Mouse (Mus musculus) layer of hippocampus, adult 18-20 months (tissue): Measurements from ENCODE around the gene Sh3glb2. TPM values are rescaled to one million over a fixed set of nuclear protein-coding genes. Genes with fewer than 3 reads are reported as not detected.
A peak's percentile ranks its signal among the peaks of the same experiment; 100 is the strongest.

ENCODE experiments used
- DNase-seq, 2 experiments: peaks; one replicate each; pipeline ENCODE4 v3.0.0; 2022; ENCODE audit warnings: low spot score in 2 of 2
- total RNA-seq, 2 experiments: library from RNA; stranded (reverse); gene quantifications; 2 replicates each; pipeline ENCODE4 v1.2.3; 2021

Sh3glb2 gene
- total RNA-seq, 2 experiments from 2014 or later, result 274 to 286 TPM

DNA sequence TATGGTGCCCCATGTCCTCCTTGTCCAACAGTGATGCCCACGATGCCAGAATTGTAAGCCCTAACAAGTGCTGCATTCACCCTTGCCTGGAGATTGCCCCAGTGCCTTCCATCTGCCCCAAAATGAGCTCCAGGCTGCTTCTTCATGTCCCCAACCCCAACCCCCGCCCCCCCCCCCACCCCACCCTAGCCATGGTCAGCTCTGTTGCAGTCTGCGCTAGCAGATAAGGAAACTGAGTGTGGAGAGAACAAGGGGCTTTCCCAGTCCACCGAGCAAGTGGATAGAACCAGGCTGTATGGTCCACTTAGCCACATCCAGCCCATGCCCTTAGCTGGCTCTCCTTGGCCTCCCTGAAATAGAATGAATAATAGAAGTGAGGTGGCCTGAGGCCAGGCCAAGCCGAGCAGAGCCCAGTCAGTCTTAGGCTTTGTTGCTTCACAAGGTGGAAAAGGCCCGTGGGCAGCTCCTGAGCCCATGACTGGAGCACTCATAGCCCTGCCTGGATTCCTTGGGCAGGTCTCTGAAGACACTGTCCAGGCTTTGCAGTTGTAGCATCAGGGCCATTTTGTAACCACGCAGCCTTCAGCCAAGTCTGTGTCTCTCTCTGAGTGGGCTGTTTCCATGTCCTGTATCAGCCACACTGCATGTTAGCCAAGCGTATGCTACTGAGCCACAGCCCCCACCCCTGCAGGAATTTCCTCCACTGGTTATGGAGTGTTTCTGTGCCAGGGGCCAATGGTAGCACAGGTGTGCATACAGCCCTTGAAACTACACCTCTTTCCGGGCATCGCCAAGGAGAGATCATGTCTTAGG lies 21.6 kb upstream of the Sh3glb2 start:
- no peak for DNase-seq

DNA sequence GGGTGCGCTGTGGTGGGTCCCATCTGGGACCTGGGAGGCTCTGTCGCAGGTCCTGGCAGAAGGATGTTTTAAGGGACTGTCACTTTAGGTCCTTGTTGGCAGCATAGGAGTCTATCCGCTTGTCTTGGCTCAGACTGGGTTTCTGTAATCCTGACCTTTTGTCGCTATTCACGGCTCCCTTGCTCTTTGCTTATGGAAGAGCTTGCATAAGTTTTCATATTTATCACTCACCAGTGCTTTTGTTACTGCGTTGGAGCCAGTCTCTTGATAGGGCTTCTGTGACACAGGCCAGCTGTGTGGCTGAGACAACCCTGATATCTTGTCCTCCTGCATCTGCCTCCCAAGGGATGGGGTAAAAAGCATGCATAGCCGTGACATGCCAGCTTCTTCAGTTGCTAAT lies 20.2 kb upstream of the Sh3glb2 start:
- DNase-seq, result no peak

DNA sequence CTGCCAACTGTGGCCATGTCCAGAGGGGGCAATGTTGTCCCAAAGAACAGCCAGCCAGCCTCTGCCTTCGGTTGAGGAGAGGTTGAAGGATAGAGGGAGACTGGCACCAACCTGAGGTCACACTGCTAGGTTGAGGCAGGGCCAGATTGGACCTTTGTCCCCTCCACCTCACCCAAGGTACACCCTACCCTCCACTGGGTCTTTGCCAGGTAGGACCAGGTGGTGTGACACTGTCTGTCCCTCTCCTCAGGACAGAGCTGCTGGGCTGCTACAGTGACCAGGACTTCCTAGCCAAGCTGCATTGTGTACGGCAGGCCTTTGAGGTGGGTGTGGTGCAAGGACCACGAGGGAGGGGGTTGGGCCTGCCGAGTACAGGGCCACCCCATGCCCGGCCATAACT lies 18.6 kb upstream of the Sh3glb2 start:
- no peak for DNase-seq

DNA sequence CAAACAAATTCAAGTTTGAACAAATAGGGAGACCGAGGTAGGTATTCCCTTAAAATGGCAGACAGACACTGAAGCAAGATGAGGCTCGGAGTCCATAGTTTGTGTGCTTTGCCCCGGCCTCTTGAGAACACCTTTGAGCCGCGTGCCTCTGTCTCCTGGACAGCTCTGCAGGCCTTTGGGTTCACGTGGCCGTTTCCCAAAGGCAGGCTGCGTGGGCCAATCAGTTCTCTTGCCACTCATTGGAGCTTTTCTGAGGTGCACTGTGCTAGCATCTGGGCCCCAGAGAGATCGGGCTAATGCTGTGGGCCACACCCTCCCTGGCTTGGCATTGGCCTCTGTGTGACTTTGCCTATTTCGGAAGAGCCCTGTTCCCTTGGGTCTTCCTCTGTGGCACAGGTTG lies 16.8 kb upstream of the Sh3glb2 start:
- DNase-seq, result no peak

DNA sequence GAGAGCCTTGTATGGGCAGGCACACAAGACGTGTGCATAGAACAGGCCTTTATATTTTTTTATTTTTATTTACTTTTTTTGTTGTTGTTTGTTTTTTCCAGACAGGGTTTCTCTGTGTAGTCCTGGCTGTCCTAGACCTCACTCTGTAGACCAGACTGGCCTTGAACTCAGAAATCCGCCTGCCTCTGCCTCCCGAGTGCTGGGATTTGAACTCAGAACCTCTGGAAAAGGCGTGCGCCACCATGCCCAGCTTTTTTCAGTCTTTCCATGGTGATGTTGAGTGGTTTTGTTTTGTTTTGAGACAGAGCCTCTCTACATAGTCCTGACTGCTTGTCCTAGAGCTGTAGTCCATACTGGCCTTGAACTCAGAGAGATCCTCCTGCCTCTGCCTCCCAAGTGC lies 13.6 kb upstream of the Sh3glb2 start:
- DNase-seq, result no peak

DNA sequence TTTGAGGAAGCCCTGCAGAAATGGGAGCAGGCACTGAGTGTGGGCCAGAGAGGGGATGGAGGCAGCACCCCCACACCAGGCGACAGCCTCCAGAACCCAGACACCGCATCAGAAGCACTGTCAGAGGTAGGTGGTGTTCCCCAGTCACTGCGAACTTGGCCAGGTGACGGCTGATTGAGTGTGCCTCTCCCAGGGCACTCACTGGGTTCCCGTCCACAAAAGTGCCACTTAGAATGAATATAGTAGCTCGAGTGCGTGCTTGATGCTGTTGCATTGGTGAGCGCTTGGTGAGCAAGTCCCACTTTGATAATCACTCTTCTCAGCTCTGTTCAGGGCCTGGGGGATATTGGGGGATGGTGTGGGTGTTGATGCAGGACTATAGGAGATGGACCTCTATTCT lies 12.4 kb upstream of the Sh3glb2 start:
- no peak for DNase-seq

DNA sequence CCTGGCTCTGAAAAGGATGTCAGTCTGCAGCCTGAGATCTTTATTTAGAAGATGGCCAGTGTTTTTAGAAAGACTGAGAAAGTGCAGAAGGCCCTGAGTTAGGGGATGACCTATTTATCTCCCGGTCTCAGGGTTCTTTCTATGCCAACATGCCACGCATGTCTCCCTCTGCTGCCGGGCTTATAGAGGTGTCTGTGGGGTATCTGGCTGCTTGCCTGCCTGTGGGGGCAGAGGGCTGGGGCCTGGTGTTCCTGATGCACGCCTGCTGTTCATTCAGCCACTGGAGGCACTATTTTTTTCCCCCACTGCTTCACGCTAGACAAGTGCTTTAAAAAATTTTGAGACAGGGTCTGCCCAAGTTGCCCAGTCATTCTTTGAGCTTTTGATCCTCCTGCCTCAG lies 7.1 kb upstream of the Sh3glb2 start:
- no peak for DNase-seq

DNA sequence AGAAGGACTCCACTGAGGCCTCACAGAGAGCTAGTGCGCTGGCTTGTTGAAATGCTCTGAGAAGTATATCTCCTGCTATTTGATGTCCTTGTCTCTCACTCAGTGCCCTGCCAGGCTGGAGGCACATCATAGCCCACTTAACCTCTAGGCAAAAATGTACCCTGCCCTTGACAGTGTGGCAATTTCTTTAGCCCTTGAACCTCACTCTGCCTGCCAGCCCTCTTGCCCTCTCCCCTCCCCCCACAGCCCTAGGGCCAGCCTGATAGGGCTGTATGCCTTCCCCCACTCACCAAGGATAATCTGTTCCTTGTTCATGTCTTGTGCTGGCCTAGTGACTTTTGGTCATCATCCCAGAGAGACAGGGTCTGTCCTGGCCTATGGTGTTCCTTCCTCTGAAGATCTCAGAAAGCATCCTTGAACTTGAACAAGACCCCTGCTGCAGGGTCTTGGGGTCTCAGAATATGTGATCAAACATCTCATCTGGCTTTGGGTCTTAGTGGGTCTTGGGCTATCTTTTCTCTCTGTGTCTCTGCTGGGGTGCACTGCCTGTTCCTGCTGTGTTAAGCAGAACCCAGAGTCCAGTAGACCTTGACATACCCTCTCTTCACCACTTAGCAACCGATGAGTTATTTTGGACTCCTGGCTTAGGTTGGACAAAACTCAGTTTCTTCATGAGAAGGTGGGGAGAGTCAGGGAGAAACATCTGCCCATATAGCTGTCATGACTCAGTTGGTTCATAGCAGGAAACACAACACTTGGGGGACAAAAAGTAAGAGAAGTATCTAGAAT lies 6.3 kb upstream of the Sh3glb2 start:
- no peak for DNase-seq

DNA sequence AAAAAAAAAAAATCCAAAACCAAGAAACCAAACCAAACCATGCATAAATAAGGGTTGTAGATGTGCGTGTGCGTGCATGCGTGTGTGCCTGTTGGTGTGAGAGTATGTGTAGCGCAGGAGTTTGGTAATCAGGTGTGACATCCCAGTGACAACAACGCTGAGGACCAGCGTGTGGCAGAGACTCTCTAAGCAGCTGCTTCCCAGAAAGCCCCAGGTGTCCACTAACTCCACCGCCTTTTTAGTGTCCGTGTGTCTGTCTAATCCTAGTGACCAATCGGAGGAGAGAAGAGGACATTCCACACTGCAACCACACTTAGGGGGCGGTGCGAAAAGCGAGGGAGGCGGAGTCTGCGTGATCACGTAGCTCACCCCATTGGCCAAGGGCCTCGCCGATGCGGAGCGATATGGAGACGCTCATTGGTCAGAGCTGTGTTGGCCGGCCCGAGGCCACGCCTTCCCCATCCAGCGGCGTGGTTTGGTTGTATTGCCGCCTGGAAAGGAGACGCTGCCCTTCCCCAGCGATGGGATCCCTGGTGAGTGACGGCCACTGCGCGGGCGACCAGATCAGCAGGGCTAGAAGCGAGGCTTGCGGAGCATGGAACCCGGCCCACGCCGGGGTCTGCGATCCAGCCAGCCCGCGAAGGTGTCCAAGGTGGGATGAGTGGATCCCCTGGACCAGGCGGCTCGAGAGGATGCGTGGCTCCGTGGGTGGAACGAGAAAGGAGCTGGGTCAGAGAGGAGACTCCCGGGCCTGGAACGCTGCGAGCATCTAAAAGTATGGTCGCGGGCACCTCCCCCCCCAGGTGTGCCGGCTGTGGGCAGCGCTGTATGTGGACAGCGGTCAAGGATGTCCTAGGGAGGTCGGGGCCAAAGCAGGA lies 4.9 kb upstream of the Sh3glb2 start, which contains the start of gene Miga2:
Miga2 (plus strand) TSS at position 461 of the 878 bp plus-strand sequence.
- peak; percentile 99 for DNase-seq

DNA sequence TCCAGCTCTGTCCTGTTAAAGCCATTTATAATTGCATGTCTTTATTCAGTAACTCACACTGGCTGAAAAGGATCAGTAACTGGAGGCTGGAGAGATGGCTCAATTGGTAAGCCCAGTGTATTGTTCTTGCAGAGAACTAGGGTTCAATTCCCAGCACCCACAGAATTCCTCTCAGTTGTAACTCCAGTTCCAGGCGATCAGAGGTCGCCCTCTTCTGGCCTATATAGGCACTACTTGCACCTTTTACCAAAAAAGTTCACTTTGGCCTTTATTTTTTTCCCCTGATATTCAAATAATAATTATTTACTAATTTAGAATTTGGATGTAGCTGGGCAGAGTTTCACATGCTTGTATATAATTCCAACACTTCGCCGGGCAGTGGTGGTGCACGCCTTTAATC lies 3.7 kb upstream of the Sh3glb2 start:
- DNase-seq, result no peak

DNA sequence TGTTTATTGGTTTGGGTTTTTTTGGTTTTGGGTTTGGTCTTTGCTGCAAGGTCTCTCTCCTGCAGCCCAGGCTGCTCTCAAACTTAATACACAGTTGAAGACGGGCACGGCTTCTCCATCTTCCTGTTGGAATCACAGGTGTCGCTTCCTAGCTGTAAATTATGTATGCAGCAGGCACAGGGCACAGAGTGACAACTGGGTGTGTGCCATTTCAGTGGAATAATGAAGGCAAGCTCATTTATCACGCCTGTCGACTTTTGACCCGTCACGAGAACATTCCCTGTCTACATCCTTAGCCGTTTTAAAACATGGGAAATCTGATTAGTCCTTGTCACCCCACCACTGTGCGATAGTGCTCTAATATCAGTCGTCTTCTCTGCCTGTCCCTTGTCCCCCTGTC lies 1.5 kb upstream of the Sh3glb2 start:
- no peak for DNase-seq

DNA sequence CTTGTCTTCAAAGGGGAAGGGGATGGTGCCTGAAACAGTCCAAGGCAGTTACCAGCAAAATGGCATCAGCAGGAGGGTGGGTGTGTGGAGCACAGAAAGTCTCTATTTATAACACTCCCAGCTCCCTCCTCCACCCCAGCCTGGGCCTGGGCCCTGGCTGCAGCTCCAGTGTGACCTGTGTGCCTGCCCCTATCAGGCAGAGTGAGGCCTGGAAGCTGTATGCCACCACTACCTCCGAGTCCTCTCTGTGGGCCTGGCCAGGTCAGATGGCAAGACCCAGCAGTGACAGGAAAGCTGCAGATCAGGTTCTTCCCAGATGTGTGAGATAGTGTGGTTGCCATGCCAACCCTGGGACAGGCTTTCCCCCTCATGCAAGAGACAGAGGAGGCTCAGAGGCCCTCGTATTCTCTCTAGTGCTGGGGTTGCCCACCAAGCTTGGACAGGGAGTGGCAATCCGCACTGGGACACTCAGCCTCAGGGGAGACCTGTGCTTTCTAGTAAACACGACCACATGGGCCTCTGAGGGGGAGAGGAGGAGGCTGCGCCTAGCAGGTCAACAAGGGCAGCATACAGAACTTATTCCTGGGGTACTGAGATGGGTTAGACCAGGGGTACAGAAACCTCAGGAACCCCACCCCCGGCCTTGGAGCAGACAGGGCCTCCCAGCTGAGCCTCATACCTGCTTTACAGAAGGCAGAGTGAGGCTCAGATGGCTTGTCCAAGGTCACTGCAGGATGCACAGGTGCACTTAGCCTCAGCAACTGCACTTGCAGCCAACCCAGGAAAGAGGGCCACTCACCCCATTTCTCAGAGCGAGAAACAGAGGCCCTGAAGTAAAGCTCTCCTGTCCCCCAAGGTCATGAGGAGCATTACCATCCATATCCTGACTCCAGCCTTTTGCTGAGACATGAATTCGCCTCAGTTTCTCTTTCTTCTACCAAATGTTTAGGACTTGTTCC lies 1.3 kb downstream of the Sh3glb2 start:
- DNase-seq, result peak in 1 of 2 experiments; percentile 57

DNA sequence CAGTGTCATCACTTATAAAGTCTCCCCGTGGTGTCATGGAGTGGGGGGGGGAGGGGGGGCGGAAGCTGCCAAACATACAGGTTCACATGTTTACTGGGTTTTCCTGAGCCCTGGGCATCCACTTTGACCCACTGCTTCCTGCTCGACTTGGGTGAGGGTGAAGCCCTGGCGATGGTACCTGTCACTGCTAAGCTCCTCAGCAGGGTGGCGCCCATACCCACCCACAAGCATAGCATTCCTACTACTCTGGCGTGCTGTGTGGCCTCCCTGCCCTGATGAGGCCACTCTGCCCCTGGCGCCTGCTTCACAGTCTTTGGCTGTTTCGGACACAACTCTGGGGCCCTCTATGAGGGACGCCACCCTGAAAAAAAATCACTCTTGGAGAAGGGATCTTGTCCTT lies 2.2 kb downstream of the Sh3glb2 start:
- no peak for DNase-seq

DNA sequence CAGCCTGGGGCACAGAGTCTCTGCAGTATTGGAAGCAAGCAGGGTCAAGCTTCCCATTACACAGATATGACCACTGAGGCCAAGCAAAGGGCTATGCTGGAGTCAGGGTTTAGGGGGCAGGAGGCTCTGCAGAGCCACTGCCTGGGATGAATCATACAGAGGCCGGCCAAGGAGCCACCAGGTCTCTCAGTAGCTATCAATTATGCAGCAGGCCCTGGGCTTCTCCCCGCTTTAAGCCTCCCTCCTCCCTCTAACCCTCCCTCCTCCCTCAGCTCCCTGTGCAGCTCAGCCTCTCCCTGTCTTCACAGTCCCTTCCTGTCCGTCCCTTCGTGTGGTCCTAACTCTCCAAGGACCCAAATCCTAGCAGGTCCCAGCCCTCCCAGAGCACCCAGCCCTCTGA lies 2.9 kb downstream of the Sh3glb2 start:
- DNase-seq, result no peak

DNA sequence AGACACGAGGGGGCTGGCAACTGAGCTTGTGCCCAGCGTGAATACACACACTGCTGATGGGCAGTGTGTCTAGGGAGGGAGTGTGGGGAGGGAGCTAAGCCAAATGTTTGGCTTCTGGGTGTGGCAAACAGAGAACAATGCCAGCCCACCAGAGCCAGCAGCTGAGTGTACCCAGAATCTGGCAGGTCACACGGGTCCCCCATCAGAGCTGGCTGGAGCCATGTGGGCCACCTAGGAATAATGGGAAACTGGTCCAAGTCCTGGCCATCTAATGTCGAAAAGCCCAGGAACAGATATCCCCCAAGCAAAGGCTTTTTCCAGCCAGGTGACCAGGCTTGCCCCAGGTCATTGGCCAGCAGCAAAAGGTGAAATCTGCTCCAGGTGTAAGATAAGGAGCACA lies 3.3 kb downstream of the Sh3glb2 start:
- no peak for DNase-seq

DNA sequence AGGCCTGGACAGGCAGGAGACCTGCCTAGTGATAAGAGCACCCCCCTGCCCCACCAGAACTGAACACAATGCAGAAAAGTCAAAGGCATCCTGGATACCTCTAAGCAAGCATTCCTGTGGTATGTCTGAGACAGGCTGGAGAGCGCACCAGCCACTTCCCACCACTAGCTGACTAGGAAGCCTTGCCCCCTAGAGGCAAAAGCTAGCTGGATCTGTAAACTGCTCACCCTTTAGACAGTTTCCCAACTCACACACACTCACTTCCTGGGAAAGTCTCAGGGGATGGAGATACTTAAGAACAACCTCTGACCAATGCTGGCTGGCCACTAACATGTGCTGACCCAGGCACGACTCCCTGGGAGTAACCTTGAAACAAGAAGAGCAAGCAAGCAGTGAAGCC lies 8.0 kb downstream of the Sh3glb2 start:
- no peak for DNase-seq

DNA sequence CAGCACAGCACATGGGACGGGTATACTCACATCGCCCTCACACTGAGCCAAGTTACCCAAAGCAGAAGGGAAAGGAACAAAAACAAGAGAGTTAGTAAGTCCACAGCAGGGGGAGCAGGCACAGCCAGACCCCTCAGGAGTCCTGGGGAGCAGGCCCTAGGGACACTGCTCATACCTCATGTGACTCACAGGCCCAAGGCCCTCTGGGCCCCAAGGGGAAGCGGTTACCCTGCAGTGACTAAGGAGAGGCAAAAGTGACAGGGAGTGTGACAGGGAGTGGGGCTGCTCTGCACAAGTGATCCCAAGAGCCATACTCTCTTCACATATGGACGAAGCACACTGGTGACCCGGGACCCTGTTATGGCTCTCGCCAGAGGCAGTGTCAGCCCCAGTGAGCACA lies 9.9 kb downstream of the Sh3glb2 start:
- no peak for DNase-seq

DNA sequence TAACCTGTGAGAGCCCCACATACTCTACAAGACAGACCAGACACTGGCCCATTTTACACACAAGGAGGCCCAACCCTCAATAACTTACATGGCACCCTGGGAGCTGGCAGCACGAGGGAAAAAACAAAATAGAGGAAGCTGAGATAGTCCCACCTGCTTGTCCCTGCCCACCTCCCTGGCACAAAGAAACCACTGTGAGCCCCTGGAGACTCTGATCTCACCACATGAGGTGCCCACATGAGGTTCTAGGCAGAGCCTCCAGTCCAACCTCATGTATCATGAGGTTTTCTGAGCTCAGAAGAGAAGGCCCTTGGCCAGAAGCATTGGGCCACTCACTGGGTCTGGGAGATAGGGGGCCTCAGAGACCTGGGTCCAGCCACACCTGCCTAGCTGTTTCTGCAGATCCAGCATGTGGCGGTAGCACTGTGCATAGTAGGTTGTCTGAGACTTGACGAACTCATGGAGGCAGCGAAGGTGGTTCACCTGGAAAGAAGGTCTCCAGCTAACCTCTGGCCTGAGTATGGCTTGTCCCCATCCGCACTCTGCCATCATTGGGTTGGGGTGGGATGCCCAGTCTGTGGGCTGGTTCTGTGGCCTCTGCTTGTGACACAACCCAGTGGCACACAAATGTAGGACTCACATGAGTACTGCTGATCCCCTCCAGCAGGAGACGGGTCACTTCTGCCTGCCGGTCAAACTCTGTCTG lies 13.0 kb downstream of the Sh3glb2 start:
- no peak for DNase-seq

DNA sequence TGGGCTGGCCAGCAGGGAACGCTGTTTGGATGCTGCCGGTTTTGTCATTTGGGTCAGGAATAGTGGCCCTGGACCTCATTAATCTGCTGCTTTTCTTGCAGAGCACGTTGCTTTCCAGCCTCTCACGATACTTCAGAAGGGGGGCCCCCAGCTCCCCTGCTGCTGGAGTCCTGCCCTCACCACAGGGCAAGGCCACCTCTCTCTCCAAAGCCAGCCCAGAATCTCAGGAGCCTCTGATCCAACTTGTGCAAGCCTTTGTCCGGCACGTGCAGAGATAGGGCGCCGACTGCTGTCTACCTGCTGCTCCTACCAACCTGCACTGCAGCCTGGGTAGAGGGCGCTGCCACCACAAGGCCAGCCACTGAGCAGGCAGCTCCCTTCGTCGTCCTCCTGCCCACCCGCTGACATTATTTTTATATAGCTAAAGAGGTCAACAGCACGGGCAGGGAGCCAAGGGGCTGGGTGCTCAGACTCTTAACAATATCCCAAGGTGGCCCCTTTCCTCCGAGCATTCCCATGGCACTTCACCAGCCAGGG lies 15.5 kb downstream of the Sh3glb2 start:
- no peak for DNase-seq

DNA sequence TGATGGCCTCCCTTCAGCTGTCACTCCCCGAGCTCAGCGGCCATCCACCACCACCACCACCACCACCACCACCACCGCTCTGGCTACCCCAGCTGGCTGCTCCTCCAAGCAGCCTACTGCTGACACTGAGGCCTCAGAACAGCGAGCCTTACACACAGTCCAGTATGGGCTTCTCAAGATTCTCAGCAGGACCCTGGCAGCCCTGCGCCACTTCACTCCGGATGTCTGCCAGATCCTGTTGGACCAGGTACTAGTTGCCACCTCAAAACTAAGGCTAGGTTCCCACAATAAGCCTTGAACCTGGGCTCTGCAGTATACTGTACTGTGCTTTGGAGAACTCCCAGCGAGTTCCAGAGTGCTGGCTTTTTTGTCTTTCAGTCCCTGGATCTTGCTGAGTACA lies 16.6 kb downstream of the Sh3glb2 start:
- no peak for DNase-seq
